Mouse (Mus musculus): Measurements from ENCODE around the gene Il17d.
A peak's percentile ranks its signal among the peaks of the same experiment; 100 is the strongest.

The Il17d gene

GRCm38 (mm10) chr14:57524671-57525387 lies at the start of gene Il17d:
Gene Il17d, plus strand, starts transcription at chr14:57524777.
- peak; percentile 72 for DNase-seq

- no peak for DNase-seq
Measured at GRCm38 (mm10) chr14:57475057-57475456, 49.5 kb upstream of the Il17d start.

GRCm38 (mm10) chr14:57482262-57482661 lies 42.3 kb upstream of the Il17d start:
- no peak for DNase-seq

GRCm38 (mm10) chr14:57484183-57484582 lies 40.4 kb upstream of the Il17d start:
- no peak for DNase-seq

GRCm38 (mm10) chr14:57489696-57490095 lies 34.9 kb upstream of the Il17d start:
- DNase-seq: no peak

GRCm38 (mm10) chr14:57493840-57494239 lies 30.7 kb upstream of the Il17d start:
- no peak for DNase-seq

GRCm38 (mm10) chr14:57503729-57504128 lies 20.8 kb upstream of the Il17d start:
- DNase-seq: no peak

- no peak for DNase-seq
Measured at GRCm38 (mm10) chr14:57509554-57509953, 15.0 kb upstream of the Il17d start.

GRCm38 (mm10) chr14:57515156-57515762 lies 9.3 kb upstream of the Il17d start:
- DNase-seq: no peak

- no peak for DNase-seq
Measured at GRCm38 (mm10) chr14:57517001-57517400, 7.6 kb upstream of the Il17d start.

GRCm38 (mm10) chr14:57523762-57524161 lies 815 bp upstream of the Il17d start:
- DNase-seq: no peak

GRCm38 (mm10) chr14:57525388-57526049 lies 942 bp downstream of the Il17d start:
- peak; percentile 69 for DNase-seq

- no peak for DNase-seq
Measured at GRCm38 (mm10) chr14:57526050-57526623, 1.6 kb downstream of the Il17d start.

- DNase-seq: no peak
Measured at GRCm38 (mm10) chr14:57527122-57527521, 2.5 kb downstream of the Il17d start.

GRCm38 (mm10) chr14:57527598-57527997 lies 3.0 kb downstream of the Il17d start:
- DNase-seq: no peak

GRCm38 (mm10) chr14:57529086-57529785 lies 4.7 kb downstream of the Il17d start:
- DNase-seq: peak; percentile 34

GRCm38 (mm10) chr14:57529786-57530515 lies 5.4 kb downstream of the Il17d start:
- no peak for DNase-seq

GRCm38 (mm10) chr14:57532577-57532976 lies 8.0 kb downstream of the Il17d start:
- DNase-seq: no peak

- peak; percentile 58 for DNase-seq
Measured at GRCm38 (mm10) chr14:57533214-57533613, 8.6 kb downstream of the Il17d start.

- no peak for DNase-seq
Measured at GRCm38 (mm10) chr14:57533841-57534240, 9.3 kb downstream of the Il17d start.

- DNase-seq: peak; percentile 16
Measured at GRCm38 (mm10) chr14:57534346-57534745, 9.8 kb downstream of the Il17d start.

GRCm38 (mm10) chr14:57534961-57535360 lies 10.4 kb downstream of the Il17d start:
- peak; percentile 35 for DNase-seq

Measured in retina, postnatal 1 day (tissue).